Mouse (Mus musculus) heart, adult 2 months (tissue): ENCODE data around the gene B2m. TPM values are rescaled to one million over a fixed set of nuclear protein-coding genes. Genes with fewer than 3 reads are reported as not detected.
"Not testable (repeated sequence)": the region's sequence is repeated elsewhere in the genome, so short reads cannot be mapped to it uniquely, and the experiment has no call there.

Experiments
- DNase-seq, 2 experiments: peaks; one replicate each; pipeline ENCODE4 v3.0.0; 2021
- H3K27ac ChIP-seq: fragments of 200-600 bp; 2 replicates; pipeline ENCODE4 v1.8.1; 2022
- H3K27me3 ChIP-seq: fragments of 200-500 bp; 2 replicates; pipeline ENCODE4 v1.6.1; 2012; ENCODE audit warnings: mild to moderate bottlenecking, low read length, inconsistent platforms, mixed read lengths; ENCODE audit not compliant: control insufficient read depth, insufficient read depth
- H3K36me3 ChIP-seq: fragments of 200-500 bp; 2 replicates; pipeline ENCODE4 v1.6.1; 2012; ENCODE audit warnings: low read length, inconsistent platforms; ENCODE audit not compliant: control insufficient read depth, insufficient read depth
- H3K4me1 ChIP-seq: fragments of 200-500 bp; 2 replicates; pipeline ENCODE4 v1.6.1; 2011; ENCODE audit warnings: low read length; ENCODE audit not compliant: control insufficient read depth, insufficient read depth
- H3K4me3 ChIP-seq: fragments of 200-600 bp; 2 replicates; pipeline ENCODE4 v1.8.1; 2022
- H3K79me2 ChIP-seq: fragments of 200-500 bp; replicated peaks from 2 replicates; pipeline ENCODE4 v1.6.1; 2012; ENCODE audit warnings: mild to moderate bottlenecking, inconsistent platforms, low read length, moderate library complexity, mixed read lengths; ENCODE audit not compliant: control insufficient read depth, insufficient read depth
- H3K9ac ChIP-seq: fragments of 200-500 bp; 2 replicates; pipeline ENCODE4 v1.6.1; 2012; ENCODE audit warnings: low read depth, mild to moderate bottlenecking, control low read depth, inconsistent platforms, low read length, mixed read lengths
- CTCF ChIP-seq: fragments of 200-600 bp; IDR thresholded peaks from 2 replicates; pipeline ENCODE4 v1.8.1; 2022; ENCODE audit warnings: antibody characterized with exemption, mild to moderate bottlenecking, moderate library complexity
- EP300 ChIP-seq: fragments of 200-500 bp; IDR thresholded peaks from 2 replicates; pipeline ENCODE4 v1.6.1; 2011; ENCODE audit warnings: low read depth, low read length, control low read depth; ENCODE audit not compliant: insufficient read depth
- POLR2A ChIP-seq: fragments of 200-500 bp; IDR thresholded peaks from 2 replicates; pipeline ENCODE4 v1.6.1; 2011; ENCODE audit warnings: mild to moderate bottlenecking, low read depth, low read length, control low read depth; ENCODE audit not compliant: insufficient read depth
- WGBS: fragments of 180-500 bp; shearing (Covaris S2); methylation state at CpG from one replicate; pipeline ENCODE4 v1.1.7; 2018; 5-methylcytosine and 5-hydroxymethylcytosine counted together
- intact Hi-C: fragments of 180-260 bp; cut with DNase I; formaldehyde crosslinking; loops from one replicate; pipeline ENCODE4 v1.15.1; 2025
- long read RNA-seq: library from polyadenylated mRNA; stranded (forward); transcript quantifications from one replicate; pipeline ENCODE4 v2.0.0, GENCODE M21; 2021
- polyA plus RNA-seq: library from polyadenylated mRNA; depleted of rRNA; stranded (reverse); fragments of >200 nt; gene quantifications from 2 replicates; pipeline ENCODE4 v1.2.3, GENCODE M21; 2012; rRNA removed
- total RNA-seq, 2 experiments: library from RNA; stranded (reverse); gene quantifications; 2 replicates each; pipeline ENCODE4 v1.2.3; 2021

Gene B2m
- total RNA-seq (100 to 1,000 TPM; 201 to 240 TPM), polyA plus RNA-seq (400 and 574 TPM in 2 replicates)
- long read RNA-seq, transcript B2m-201 (4 exons, 860 nt): major isoform, 49 of 50 reads
- long read RNA-seq, partial matches to known transcripts: 1 of 50 reads
- long read RNA-seq, other reads (novel, unspliced or antisense): 0 of 50 reads

GRCm38 (mm10) chr2:122147508-122148241 is at the start of gene B2m:
Gene B2m, plus strand, starts transcription at chr2:122147686.
- no peaks in the 10 kb centered on the region for H3K27me3 ChIP-seq
- H3K27ac ChIP-seq: peak within 1 kb of the TSS; percentile 96
- DNase-seq: peak; percentile 94 to 95
- H3K4me3 ChIP-seq: peak within 1 kb of the TSS; percentile 79
- peaks cover 2% of the 10 kb centered on the region for H3K79me2 ChIP-seq
- peaks cover 8% of the 10 kb centered on the region for H3K4me1 ChIP-seq
- H3K9ac ChIP-seq: peak within 1 kb of the TSS; percentile 87
- peaks cover 21% of the 10 kb centered on the region for H3K36me3 ChIP-seq
- intact Hi-C loops: loop anchor here (1.0 kb wide), 1 partner anchor 29 kb away; the partner anchor contains the start of gene Spg11
- under 1% methylated on average over 40 of the region's 40 CpGs for WGBS
- TF ChIP-seq CTCF: no peak
- peak; percentile 100 for TF ChIP-seq POLR2A
- TF ChIP-seq EP300: peak; percentile 90

GRCm38 (mm10) chr2:122097686-122098085 is 49.8 kb upstream of the B2m start:
- WGBS: 80% methylated on average over 5 of the region's 5 CpGs
- H3K79me2 ChIP-seq, H3K9ac ChIP-seq, H3K27me3 ChIP-seq, intact Hi-C loops, H3K36me3 ChIP-seq, DNase-seq, H3K4me3 ChIP-seq, H3K4me1 ChIP-seq, H3K27ac ChIP-seq: not testable (repeated sequence)

GRCm38 (mm10) chr2:122102070-122102469 is 45.4 kb upstream of the B2m start:
- TF ChIP-seq CTCF: peak; percentile 58
- no peak for TF ChIP-seq POLR2A
- no peak for TF ChIP-seq EP300
- intact Hi-C loops: no loop called here
- Histone ChIP-seq H3K36me3 (no peaks in the 10 kb centered on the region), H3K27me3 (no peaks in the 10 kb centered on the region), H3K79me2 (no peaks in the 10 kb centered on the region), H3K4me1 (no peaks in the 10 kb centered on the region), H3K9ac (no peak overlapping the region), H3K27ac (no peak overlapping the region), H3K4me3 (no peak overlapping the region)
- DNase-seq: no peak

GRCm38 (mm10) chr2:122108101-122108500 is 39.4 kb upstream of the B2m start:
- no peaks in the 10 kb centered on the region for H3K27me3 ChIP-seq
- 80% methylated on average over 14 of the region's 14 CpGs for WGBS

GRCm38 (mm10) chr2:122109714-122110113 is 37.8 kb upstream of the B2m start:
- H3K27me3 ChIP-seq: no peaks in the 10 kb centered on the region
- intact Hi-C loops: no loop called here
- H3K27ac ChIP-seq: no peak overlapping the region
- DNase-seq: no peak
- no peak for TF ChIP-seq POLR2A
- no peak for TF ChIP-seq CTCF
- no peak for TF ChIP-seq EP300
- H3K9ac ChIP-seq: no peak overlapping the region
- H3K36me3 ChIP-seq: no peaks in the 10 kb centered on the region
- H3K4me1 ChIP-seq: no peaks in the 10 kb centered on the region; the same call in 1 of the 2 replicates
- H3K79me2 ChIP-seq: no peaks in the 10 kb centered on the region
- WGBS: 66% methylated on average over 4 of the region's 4 CpGs
- no peak overlapping the region for H3K4me3 ChIP-seq

More at GRCm38 (mm10) chr2:122108101-122108500, 39.4 kb upstream of the B2m start:
- intact Hi-C loops: no loop called here
- Histone ChIP-seq H3K36me3 (no peaks in the 10 kb centered on the region), H3K79me2 (no peaks in the 10 kb centered on the region), H3K27ac (no peak overlapping the region), H3K4me3 (no peak overlapping the region), H3K4me1 (no peaks in the 10 kb centered on the region; the same call in 1 of the 2 replicates), H3K9ac (no peak overlapping the region)
- no peak for DNase-seq
- TF ChIP-seq CTCF: no peak
- no peak for TF ChIP-seq POLR2A
- TF ChIP-seq EP300: no peak

- TF ChIP-seq CTCF: no peak
- TF ChIP-seq POLR2A: no peak
- no peak for TF ChIP-seq EP300
- intact Hi-C loops: loop anchor here (2.0 to 5.0 kb wide), 2 partner anchors 44 to 90 kb away; partner anchors contain the start of genes Eif3j1 and Trim69
- WGBS: 90% methylated on average over 2 of the region's 2 CpGs
These were observed 30.6 kb upstream of the B2m start for GRCm38 (mm10) chr2:122116888-122117287.

More at GRCm38 (mm10) chr2:122116888-122117287, 30.6 kb upstream of the B2m start:
- Histone ChIP-seq H3K9ac (no peak overlapping the region), H3K27ac (no peak overlapping the region), H3K27me3 (no peaks in the 10 kb centered on the region), H3K79me2 (no peaks in the 10 kb centered on the region), H3K36me3 (peaks cover 5% of the 10 kb centered on the region), H3K4me1 (peaks cover 3% of the 10 kb centered on the region), H3K4me3 (no peak overlapping the region)
- DNase-seq: no peak
